Mouse (Mus musculus) spleen, adult 18-20 months (tissue): ENCODE measurements at regions not wholly inside any gene's neighbourhood (a gene's known extent, or its start where the extent isn't known, plus 50 kb on each side); places are given as distances from the start of the nearest gene placed in this dataset.

Source experiments
- DNase-seq, 2 experiments: peaks; one replicate each; pipeline ENCODE4 v3.0.0; 2022; ENCODE audit warnings: mixed read lengths in 2 of 2

DNA sequence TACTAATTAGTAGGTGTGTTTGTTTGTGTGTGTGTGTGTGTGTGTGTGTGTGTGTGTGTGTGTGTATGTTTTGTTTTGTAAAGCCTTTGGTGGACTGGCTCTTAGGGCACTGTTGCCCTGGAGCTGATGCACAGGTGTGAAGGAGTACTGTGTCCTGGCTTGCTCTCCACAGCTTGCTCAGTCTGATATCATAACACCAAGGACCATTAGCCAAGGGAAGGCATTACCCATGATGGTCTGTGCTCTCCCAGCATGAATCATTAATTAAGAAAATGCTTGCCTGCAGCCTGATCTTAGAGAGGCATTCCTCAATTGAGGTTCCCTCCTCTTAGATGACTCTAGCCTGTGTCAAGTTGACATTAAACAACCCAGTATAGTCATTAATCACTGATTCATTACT is 54.7 kb downstream of the Spry2 start:
- no peak for DNase-seq

DNA sequence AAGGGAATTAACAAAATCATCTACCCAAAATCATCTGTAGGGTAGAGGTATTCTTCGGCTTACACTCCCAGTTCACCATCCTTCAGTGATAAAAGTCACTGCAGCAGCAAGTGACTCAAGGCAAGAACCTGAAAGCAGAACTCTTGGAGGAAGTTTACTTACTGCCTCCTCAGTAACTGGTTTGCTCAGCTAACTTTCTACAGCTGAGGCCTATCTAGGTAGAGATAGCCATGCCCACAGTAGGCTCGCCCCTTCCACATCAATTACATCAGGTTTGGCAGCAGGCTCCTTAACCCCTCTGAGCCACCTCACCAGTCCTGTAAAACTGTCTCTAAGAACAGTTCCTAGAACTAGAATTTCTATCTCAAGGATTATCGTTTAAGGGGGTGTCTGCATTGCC is 59.1 kb downstream of the Spry2 start:
- DNase-seq: no peak

DNA sequence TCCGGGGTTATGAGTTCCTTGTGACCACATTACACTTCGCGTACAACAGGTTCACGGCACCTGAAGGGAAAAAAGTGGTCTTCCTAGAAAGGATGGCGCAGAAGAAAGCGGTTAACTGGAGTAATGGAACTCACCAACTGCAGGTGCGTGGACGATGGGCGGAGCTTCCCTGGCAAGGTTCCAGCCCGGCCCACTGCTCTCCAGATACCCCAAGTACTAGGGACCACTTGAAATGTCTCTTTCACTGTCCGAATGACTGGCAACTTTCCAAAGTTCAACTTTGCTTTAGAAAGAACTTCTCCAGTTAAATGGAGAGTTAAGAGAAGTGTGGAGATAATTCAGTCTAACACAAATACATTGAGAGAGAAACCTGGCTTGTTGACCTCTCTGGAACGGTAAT is 65.9 kb downstream of the Spry2 start:
- no peak for DNase-seq

GRCm38 (mm10) chr14:105830301-105830700 is 66.3 kb downstream of the Spry2 start:
- DNase-seq: no peak

DNA sequence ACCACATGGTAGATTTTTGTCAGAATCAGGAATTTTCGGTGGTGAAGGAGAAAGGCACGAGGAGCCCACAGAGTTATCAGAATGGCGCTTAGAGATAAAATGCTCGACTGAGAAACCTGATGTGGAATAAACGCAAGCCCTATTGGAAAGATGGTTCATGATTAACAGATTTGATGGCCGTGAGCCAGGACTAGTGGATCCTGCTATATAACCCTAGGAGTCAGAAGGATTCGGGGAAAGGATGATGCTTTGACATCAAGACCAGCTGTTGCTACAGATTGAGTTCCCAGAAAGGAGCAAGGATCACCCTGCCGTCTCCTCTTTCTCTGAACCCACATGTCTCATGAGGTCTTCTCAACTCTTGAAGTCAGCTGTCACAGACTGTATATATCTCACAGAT is 73.5 kb downstream of the Spry2 start:
- no peak for DNase-seq

- DNase-seq: no peak
These were observed 74.0 kb downstream of the Spry2 start for GRCm38 (mm10) chr14:105822653-105823052.

DNA sequence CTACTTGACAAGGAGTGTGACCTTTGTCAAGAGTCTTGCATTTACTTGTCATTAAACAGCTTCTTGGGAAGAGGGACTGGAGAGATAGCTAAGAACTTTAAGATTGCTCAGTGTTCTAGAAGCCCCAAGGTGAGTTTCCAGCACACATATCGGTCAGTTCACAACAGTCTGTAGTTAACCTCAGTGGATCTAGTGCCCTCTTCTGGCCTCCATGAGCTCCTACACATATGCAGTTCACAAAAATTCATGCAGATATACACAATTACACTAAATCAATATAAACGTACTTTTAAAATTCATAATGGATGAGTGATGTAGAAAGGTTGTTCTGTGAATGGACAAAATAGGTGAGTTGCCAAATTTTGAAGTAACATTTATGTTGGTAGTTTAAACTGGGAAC is 77.1 kb downstream of the Spry2 start:
- DNase-seq: no peak

DNA sequence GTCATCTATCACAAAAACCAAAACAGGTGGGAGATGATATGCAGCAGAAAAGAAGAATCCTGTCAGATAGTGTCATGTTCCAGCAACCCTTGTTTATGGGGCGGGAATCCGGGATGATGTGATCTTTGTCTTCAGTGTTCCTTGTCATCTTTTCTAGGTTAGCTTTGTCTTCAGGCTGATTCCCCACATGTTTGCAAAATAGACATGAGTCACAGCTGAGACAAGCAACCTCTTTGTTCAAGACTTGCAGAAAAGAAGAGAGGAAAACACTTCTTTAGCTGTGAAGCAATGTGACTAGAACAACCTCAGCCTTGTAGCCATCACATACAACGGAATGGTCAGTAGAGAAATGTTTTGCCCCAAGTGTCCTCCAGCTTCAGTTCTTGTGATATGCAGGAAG is 77.8 kb downstream of the Spry2 start:
- no peak for DNase-seq

DNA sequence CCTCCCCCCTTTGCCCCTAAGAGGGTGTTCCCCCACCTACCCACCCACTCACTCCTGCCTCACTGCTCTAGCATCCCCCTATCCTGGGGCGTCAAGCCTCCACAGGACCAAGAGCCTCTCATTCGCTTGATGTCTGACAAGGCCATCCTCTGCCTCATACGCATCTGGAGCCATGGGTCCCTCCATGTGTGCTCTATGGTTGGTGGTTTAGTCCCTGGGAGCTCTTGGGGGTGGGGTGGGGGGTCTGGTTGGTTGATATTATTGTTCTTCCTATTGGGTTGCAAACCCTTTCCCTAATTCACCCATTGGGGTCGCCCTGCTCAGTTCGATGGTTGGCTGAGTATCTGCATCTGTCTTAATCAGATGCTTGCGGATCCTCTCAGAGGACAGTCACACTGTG is 79.1 kb downstream of the Spry2 start:
- DNase-seq: no peak

DNA sequence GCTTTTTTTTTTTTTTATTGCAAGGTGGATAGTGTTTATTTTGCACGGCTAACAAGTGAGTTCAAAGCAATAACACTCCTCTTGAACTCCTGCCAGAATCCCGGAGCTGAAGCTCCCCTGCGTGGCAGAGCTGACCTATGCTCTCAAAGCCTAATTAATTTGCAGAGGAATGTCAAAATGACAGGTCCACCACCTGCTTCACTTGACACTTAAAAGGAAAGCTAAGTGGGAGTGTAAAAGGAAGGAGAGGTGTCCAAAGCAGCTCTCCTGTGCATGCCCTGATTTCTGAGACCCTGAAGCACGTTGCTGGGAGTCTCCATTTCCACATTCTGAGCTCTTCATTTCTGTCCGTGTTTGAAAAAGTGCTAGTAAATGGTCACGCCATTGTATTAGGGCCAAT is 80.8 kb downstream of the Spry2 start:
- DNase-seq: no peak

GRCm38 (mm10) chr14:105815281-105815680 is 81.3 kb downstream of the Spry2 start:
- no peak for DNase-seq

DNA sequence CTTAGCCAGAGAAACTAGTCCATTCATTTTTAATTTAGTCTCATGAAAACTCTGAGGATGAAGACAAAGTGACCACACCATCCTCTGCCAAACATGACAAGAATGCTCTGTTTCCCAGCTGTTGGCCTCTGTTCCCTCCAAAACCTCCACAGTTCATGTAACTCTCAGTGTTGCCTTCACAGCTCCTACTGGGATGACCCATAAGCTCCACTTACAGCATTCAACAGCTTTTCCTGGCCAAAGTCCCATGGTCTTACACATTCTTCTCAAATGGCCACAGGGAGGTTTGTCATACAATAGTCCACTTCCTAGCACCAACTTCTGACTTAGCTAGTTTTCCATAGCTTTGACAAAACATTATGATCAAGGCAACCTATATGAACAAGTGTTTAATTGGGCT is 83.0 kb downstream of the Spry2 start:
- DNase-seq: no peak

DNA sequence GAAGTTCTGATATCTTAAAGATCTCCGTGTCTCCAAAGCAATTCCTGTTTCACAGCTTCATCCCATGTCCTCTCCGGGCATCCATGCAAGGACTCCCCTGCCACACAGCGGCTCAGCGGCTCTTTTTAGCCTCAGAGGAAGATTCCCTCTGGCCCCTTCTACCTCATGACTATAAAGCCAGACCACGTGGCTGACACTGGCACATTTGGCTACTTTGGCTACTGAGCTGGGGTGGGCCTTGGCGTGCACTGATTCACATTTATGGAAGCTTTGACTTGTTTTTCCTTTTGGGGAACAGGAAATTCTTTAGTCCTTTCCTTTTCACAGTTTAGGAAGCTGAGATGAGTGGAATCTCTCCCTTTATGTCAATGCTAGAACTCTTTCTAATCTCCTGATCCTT is 83.5 kb downstream of the Spry2 start:
- DNase-seq: no peak

GRCm38 (mm10) chr14:105805762-105806161 is 90.9 kb downstream of the Spry2 start:
- DNase-seq: no peak

DNA sequence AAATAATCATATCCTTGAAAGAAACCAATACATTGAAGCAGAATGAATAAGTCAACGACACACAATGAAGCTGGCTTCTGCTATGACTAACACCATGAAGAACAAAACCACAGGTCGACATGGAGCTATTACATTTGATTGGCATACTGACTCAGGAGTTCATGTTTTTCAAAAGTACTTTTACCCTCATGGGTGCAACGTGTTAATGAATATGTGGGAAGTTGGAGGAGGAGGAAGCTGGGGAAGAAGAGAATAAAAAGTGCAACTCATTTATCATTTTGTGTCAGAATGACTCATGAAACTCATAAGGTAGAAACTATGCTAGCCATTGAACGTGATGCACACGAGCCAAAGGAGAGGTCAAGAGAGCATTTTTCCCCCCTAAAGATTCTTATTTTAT is 91.3 kb downstream of the Spry2 start:
- no peak for DNase-seq

DNA sequence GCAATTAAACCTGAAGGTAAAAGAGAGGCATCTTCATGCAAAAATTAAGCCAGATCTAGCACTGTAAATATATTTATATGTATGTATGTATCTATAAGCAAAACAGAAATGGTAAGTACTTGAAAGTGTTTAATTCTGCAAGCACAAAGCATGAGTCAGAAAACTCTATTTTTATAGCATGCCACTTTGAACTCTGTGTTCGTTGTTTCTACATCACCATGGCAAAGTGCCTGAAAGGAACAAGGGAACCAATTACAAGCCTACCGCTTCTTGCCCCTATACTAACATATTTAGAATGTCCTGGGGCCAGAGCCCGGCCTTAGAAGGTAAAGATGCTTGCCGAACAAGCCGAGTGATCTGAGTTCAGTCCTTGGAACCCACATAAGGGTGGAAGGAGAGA is 91.9 kb downstream of the Spry2 start:
- no peak for DNase-seq

GRCm38 (mm10) chr14:105803281-105803680 is 93.3 kb downstream of the Spry2 start:
- DNase-seq: no peak

DNA sequence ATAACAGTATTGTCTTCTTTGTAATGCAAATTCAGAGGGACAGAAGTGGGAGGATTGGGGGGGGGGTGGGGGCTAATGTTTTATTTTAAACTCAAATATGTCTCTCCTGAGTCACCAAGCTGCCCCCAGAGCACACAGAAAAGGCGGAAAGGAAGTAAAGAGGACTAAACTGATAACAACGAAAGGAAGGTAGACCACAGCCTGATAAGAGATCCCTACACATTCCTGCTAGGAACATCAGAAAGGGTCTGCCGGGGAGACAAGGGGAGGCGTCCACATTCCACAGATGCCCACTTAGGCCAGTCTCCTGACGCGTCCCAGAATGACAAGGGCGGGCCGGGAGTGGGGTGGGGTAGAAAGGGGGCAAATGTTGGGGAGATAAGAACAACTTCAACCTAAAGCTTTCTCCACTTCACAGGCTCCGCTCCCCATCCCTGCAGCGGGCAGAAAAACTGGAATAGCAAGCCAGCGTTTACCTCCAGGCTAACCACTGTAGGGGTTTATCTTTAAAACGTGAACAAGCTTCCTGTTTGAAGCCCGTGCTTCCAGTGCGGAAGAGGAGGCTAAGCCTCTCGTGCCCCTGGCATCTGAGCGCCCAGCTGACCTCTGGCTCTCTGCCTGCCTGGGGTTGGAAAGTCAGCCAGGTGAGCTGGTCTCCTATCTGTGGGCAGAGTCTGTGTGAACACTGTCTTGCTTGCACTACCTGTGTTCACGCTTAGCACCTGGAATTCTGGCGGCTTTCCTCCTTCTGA is 93.9 kb downstream of the Spry2 start:
- DNase-seq: no peak

DNA sequence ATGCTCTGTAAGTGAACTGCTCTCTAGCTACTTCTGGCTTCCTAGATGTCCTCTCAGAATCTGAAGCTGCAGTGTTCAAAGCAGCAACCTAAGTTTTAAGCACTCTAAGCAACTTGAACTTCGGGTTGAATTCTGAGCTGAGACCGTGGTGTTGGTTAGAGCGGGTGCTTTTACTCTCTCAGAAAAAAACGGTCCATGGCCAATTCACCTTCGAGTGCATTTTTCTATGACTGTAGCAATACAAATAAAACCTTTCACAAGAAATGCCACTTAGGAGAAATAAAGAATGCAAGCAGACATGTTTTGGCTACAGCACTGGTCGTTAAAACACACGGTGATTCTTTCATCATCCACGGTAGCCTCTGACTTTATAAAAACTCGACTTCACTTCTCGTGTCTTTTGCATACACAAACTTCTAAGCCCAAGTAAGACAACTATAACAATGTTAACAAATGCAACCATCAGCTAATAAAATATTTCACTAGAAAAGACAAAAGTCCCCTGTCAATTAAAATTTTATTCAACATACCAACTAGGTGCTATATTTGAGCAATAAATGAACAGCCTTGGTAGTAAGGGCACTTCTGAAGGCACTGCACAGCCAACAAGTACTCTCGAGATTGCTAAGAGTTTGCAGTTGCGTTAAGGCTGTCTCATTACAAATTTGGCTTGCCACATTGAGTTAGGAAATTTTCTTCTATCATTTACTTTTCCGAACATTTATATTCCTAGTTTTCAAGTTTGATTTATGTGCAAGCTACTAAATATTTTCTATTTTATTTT is 96.3 kb downstream of the Spry2 start:
- no peak for DNase-seq

GRCm38 (mm10) chr14:105799401-105799861 is 97.2 kb downstream of the Spry2 start:
- DNase-seq: no peak

DNA sequence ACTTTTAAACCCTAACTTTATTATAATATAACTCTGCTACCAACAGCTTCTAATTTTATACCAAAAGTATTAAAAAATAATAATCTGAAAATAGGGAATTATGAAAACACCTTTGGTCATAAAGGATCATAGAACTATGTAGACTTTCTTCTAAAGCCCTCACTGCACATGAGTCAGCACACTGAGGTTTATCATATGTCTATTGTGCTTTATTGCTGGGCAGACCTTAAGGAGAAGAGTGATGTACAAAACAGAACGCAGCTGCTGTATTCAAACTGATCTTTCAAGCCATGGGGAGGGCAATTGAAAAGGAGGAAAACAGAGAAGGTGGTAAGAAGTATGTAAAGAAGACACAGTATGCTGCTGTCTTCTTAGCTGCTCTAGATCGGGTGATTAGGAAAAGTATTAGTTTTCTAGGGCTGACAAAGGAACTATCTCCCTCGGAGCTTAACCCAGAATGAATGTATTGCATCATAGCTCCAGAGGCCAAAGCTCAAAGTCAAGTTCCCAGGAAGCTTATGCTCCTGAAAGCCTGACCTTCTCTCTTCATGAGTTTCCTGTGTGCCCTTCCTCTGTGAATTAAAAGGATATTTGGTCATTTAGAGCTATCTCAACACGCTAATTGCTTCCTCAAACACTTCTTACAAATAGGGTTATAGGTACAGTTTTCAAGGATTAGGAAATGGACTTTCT is 103.5 kb downstream of the Spry2 start:
- no peak for DNase-seq

DNA sequence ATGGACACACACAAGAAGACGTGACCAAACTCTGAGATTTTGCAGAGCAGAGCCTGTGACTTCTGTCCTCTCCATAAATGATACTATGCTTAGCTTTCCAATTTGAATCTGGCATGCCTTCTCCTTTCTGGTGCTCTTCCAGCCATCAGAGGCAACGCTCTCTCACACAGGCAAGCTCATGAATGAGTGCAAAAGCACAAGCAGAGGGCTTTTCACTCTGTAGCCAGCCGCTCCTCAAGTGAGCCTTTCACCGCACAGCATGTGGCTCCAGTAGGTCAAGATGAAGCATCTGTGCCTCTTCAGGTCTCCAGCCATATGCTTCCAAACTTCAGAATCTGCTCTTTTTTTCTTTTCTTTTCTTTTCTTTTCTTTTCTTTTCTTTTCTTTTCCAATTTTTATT is 106.2 kb downstream of the Spry2 start:
- no peak for DNase-seq

DNA sequence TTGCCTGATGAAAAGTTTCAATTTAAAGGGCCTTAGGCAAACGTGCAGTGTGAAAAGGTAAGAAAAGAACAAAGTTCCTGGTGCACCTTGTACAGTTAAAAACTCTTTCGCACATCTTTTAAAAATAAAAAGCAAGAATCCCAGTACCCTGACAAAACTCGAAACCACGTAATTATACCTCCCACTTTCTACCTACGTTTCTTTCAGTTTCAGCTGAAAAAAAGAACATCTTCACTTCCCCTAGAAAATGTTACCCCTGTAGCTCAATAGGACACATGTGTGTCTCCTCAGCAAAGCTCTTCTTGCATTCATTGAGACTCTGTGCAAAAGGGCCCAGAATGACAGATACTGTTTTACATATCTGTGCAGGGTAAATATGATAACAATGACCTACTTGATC is 113.2 kb downstream of the Spry2 start:
- DNase-seq: no peak

DNA sequence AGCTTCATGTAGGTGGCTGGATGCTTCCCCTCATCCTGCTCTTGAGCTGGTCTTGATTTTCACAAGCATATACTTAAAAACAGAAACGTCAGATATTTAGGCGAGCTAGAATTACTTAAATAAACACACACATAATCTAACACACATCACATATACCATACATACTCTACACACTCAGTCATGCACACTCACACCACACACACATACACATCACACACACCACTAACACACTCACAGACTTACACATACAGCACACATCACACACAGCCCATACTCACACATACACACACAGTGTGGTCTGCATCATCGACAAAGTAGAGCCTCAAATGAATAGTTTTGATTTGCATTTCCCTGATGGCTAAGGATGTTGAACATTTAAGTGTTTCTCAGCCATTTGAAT is 116.9 kb downstream of the Spry2 start:
- no peak for DNase-seq
